Mouse (Mus musculus) C2C12 (cell line): ENCODE results near the gene Cenpu. TPM values are rescaled to one million over a fixed set of nuclear protein-coding genes. Genes with fewer than 3 reads are reported as not detected.

Experiments
- H3K27me3 ChIP-seq: one replicate; pipeline ENCODE4 v1.6.1; 2011; ENCODE audit not compliant: control insufficient read depth, insufficient read depth, insufficient read length
- H3K36me3 ChIP-seq: one replicate; pipeline ENCODE4 v1.6.1; 2011; ENCODE audit not compliant: control insufficient read depth, insufficient read depth
- H3K4me3 ChIP-seq: one replicate; pipeline ENCODE4 v1.5.1; 2011; ENCODE audit warnings: mild to moderate bottlenecking, control low read depth; ENCODE audit not compliant: poor library complexity, insufficient read depth, severe bottlenecking
- H3K79me2 ChIP-seq: one replicate; pipeline ENCODE4 v1.6.1; 2011; ENCODE audit not compliant: control insufficient read depth, insufficient read depth
- H3K79me3 ChIP-seq: one replicate; pipeline ENCODE4 v1.6.1; 2011; ENCODE audit warnings: low read depth, control low read depth
- H3ac ChIP-seq: one replicate; pipeline ENCODE3; 2011; ENCODE audit warnings: low read depth; ENCODE audit not compliant: control insufficient read depth, insufficient read length
- CEBPB ChIP-seq: IDR thresholded peaks from one replicate; pipeline ENCODE4 v1.6.1; 2011; ENCODE audit warnings: low read depth, mild to moderate bottlenecking, control low read depth, moderate library complexity
- CTCF ChIP-seq: IDR thresholded peaks from one replicate; pipeline ENCODE4 v1.5.1; 2011; ENCODE audit not compliant: control insufficient read depth, insufficient read depth, insufficient read length
- FOSL1 ChIP-seq: IDR thresholded peaks from one replicate; pipeline ENCODE4 v1.8.0; 2011; ENCODE audit warnings: mild to moderate bottlenecking, low read length; ENCODE audit not compliant: poor library complexity, insufficient read depth, severe bottlenecking
- MAX ChIP-seq: IDR thresholded peaks from one replicate; pipeline ENCODE4 v1.6.1; 2011; ENCODE audit warnings: mild to moderate bottlenecking, control low read depth
- MYOD1 ChIP-seq: IDR thresholded peaks from one replicate; pipeline ENCODE4 v1.6.1; 2011; ENCODE audit warnings: low read depth; ENCODE audit not compliant: control insufficient read depth, insufficient read length
- MYOG ChIP-seq: IDR thresholded peaks from one replicate; pipeline ENCODE4 v1.6.1; 2011; ENCODE audit not compliant: control insufficient read depth, insufficient read length; ENCODE audit errors: extremely low read depth
- USF1 ChIP-seq: IDR thresholded peaks from one replicate; pipeline ENCODE4 v1.6.1; 2011; ENCODE audit warnings: low read depth, mild to moderate bottlenecking, control low read depth, moderate library complexity
- polyA plus RNA-seq: library from polyadenylated mRNA; unstranded; fragments of >200 nt; fragmentation: generic; extraction: Trizol; gene quantifications from one replicate; pipeline ENCODE4 v1.2.1, GENCODE M21; 2012; ENCODE audit warnings: missing spikeins

The Cenpu gene
- polyA plus RNA-seq, 1 experiment, result 9.9 TPM

DNA sequence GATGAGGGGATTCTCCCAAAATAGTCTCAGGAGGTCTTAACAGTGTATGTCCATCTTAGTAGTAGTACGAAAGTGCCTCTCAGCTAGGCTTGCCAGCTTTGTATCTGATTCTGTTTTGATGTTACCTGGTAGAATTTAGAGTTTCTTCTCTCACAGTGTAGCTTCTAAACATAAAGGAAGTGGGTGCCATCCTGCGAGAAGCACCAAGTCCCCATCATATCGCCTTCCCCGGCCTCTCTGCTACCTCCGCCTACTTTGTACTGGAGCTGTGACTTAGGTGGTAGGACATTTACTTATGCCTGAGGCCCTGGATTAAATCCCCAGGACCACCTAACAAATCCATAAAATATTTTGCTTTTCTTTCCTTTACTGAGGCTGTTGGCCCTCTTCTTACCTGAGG, 74.8 kb downstream of the Cenpu start:
- Histone ChIP-seq H3K79me2 (peaks cover 93% of the 10 kb centered on the region), H3ac (no peak overlapping the region), H3K4me3 (no peak overlapping the region), H3K79me3 (peaks cover 57% of the 10 kb centered on the region), H3K27me3 (no peaks in the 10 kb centered on the region), H3K36me3 (peaks cover 35% of the 10 kb centered on the region)
- no peak for TF ChIP-seq FOSL1
- TF ChIP-seq USF1, result no peak
- TF ChIP-seq MYOD1, result no peak
- TF ChIP-seq CEBPB, result no peak
- TF ChIP-seq MAX, result no peak
- TF ChIP-seq CTCF, result no peak
- no peak for TF ChIP-seq MYOG

DNA sequence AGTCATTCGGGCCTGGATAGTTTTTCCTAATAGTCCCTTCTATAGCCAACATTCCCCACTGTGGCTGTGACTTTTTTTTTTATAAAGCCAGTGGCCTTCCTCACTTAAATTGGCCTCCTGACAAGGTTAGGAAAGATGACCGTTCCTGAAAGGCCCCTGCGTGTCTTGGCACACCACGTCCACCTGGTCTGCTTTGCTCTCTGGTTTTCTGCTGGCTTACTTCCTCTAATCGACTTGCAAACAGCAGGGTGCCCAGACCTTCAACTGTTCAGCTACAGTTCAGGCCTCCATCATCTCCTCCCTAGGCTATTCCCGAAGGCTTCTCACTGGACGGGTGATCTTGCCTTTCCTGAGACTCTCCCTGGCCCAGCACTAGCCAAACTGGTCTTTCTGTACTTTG, 76.1 kb downstream of the Cenpu start:
- Histone ChIP-seq H3K27me3 (no peaks in the 10 kb centered on the region), H3ac (no peak overlapping the region), H3K36me3 (peaks cover 40% of the 10 kb centered on the region), H3K4me3 (no peak overlapping the region), H3K79me2 (peaks cover 81% of the 10 kb centered on the region), H3K79me3 (peaks cover 55% of the 10 kb centered on the region)
- TF ChIP-seq MAX, result no peak
- TF ChIP-seq CEBPB, result no peak
- TF ChIP-seq USF1, result no peak

DNA sequence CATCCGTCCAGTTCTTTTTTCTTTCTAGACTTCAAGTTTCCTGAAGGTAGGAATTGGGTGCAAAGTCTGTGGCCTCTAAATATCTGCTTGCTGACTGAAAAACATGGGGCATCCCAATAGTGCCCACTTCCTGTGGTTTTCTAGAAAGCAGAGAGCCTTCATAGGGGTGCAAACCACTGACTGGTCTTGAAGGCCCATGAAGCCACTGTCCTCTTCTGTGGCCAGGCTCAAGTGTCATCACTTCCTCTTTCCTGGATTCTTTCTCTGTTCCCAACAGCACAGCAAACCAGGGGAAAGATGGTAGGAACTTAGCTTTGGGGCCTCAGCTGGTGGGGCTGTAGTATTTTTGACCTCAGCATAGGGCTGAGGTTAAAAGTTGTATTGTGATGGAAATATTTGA, 76.8 kb downstream of the Cenpu start:
- peaks cover 53% of the 10 kb centered on the region for H3K79me3 ChIP-seq
- H3K36me3 ChIP-seq, result peaks cover 47% of the 10 kb centered on the region
- TF ChIP-seq USF1 (no peak), MAX (no peak), FOSL1 (no peak), MYOD1 (no peak), CTCF (no peak), CEBPB (no peak), MYOG (no peak)
- H3K27me3 ChIP-seq, result no peaks in the 10 kb centered on the region
- no peak overlapping the region for H3K4me3 ChIP-seq
- H3K79me2 ChIP-seq, result peaks cover 74% of the 10 kb centered on the region
- H3ac ChIP-seq, result no peak overlapping the region

Other genes with a start within 250 kb of the Cenpu start
- gene Acsl1, start 81.0 kb upstream of the Cenpu start, polyA plus RNA-seq, result 1.6 TPM
- gene Primpol, start 65.2 kb downstream of the Cenpu start, polyA plus RNA-seq, result 0.90 TPM
- 37.1 TPM for gene Casp3, start 65.3 kb downstream of the Cenpu start, polyA plus RNA-seq
- 7.6 TPM for gene Irf2, start 187.7 kb downstream of the Cenpu start, polyA plus RNA-seq